Mouse (Mus musculus) G1E-ER4 (cell line): Measurements from ENCODE around the gene Sp2. TPM values are rescaled to one million over a fixed set of nuclear protein-coding genes. Genes with fewer than 3 reads are reported as not detected.

ENCODE experiments used
- GATA1 ChIP-seq: IDR thresholded peaks from one replicate; pipeline ENCODE4 v1.8.0; 2012; ENCODE audit warnings: low read length, inconsistent platforms
- polyA plus RNA-seq: library from polyadenylated mRNA; stranded (reverse); fragments of >175 nt; gene quantifications from 2 replicates; pipeline ENCODE4 v1.2.3, GENCODE M21; 2012

Gene Sp2
- polyA plus RNA-seq, 1 experiment: 55.9 TPM

DNA sequence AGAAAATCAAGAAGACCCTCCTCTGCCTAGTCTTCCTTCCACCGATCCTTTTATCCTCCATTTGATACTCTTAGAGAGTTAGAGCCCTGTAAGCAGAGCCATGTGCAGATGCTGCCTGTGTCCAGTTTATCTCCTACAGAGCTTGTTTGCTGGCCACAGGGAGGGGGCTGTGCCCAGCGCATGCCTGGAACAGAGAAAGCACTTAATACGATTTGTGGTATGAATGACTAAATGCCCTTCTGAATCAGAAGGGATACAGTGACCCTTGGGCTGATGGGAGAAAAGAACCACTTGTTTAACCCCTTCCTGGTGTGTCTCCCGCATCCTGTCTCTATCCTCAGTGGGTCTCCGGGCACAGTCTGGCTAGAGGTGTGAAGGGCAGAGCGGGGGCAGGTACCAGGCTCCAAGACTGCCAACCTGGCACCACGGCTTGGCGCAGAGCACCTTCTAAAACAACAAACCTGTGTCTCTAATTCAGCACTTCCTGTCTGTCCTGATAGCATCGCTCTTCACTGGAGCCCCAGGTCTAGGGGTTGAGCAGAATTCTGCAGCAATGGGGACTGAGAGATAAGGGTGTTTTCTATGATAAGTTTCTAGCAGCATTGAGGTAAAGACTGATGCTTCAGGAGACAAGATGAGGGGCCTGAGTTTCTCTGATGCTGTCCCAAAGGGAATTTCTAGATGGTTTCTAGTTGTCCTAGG lies 24.5 kb upstream of the Sp2 start:
- TF ChIP-seq GATA1: no peak

DNA sequence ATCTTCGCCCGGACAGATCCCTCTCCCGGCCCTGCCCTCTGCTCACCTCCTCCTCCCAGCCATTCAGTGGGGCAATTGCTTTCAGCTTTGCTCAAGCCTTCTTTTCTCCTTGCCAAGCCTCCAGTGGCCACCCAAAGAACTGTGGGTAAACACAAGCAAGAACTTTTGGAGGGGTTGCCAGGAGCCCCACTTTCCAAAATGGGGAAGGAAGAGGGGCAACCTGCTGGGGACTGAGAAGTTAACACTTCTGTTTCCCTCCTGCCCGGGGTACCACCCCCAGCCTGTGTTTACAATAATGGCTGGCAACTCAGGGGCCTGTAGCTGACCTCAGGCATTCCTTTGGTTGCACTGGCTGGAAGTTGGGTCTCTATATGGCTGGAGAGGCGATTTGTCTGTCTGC lies 20.4 kb upstream of the Sp2 start:
- no peak for TF ChIP-seq GATA1

DNA sequence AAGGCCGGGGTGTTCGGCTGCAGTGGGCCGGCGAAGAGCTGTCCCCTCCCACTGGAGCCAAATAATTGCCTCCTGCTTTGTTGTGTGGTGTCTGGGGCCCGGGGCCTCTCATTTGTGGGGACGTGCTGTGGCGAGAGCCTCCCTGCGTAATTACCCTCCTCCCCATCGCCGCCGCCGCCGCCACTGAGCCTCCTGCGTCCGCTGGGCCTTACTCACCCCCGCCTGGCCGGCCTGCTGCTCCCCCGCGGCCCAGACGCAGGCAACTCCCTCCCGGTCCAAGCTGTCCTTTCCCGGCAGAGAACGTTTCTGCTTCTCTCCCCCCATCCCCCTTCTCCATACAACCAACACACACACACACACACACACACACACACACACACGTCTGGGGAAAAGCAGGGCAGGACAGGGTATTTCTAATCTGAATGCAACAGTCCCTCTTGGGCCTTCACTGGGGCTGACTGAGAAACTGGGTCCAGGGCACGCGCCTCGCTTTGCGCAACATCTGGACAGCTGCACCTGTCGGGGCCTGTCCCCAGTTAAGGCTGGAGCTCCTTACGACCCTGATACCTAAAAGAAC lies 14.7 kb upstream of the Sp2 start:
- TF ChIP-seq GATA1: no peak

DNA sequence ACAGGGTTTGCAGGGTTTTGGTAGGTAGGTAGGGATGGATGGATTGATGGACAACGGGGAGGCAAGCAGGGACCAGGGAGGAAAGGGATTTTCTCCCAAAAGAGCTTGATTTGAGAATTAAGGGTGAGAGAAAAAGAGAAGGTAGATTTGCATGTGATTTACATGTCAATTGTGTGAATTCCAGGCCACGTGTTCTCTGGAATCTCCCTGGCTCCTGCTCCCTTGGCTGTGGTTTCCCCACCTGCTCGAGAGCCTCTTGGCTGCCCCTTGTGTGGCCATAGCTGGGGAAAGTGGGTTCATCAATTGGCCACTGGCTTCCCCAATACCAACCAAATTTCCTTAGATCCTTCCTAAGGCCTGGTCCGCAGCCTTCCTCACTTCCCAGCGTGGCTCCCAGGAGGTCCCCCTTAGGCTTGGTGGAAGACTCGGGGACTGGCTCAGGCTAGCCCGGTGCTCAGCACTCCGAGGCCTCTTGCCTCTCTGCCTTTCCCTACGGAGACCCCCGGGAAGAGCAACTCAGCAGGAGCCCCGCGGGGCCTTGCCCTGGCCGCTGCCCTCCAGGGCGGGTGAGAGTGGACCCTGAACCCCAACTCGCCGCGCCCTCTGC lies 14.1 kb upstream of the Sp2 start:
- TF ChIP-seq GATA1: no peak

- no peak for TF ChIP-seq GATA1
Measured at GRCm38 (mm10) chr11:96995836-96996772, 13.3 kb upstream of the Sp2 start.

GRCm38 (mm10) chr11:96995031-96995430 lies 12.3 kb upstream of the Sp2 start:
- no peak for TF ChIP-seq GATA1

DNA sequence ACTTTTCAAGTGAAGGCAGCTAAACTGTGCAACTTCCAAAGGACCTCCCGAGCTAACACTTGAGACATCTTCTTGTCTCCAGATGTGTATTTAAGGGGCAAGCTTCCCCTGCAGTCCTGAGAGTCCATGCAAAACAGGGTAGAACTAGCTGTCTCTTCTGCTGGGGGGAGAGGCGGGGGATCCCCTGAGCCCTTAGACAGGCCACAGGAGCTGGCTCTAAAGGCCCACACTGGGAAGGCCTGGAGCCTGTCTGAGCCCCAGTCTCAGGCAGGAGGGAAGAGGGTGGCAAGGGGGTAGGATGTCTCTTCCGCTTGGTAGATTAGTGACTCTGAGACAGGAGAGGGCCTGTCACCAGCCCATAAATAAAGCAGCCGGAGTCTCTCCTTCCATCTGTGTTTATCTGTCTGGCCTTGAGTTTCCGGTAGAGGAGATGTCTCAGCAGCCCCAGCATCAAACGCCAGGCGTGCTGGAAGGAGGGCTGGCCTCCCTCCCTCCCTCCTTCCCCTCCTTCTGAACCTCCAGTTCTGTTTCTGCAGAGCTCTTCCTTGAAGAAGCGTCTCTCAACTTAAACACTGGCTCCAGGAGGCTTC lies 10.1 kb upstream of the Sp2 start:
- no peak for TF ChIP-seq GATA1

DNA sequence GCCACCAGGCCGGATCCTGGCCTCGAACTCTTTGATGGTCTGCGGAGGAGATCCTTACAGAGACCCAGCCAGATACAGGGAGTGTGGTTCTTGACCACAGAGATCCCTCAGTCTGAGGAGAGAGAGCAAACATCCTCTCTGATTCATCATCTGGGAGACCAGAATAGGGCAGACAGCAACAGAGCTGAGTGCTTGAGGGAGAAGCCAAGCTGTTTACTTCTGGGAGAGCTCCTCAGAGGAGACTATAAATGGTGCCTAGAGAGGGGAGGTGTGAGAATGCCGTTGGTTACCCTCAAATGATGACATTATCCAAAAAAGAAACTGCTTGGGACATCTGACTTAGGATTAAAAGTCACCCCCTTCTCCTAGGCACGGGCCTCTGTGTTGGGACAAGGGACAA lies 8.7 kb upstream of the Sp2 start:
- no peak for TF ChIP-seq GATA1

GRCm38 (mm10) chr11:96987873-96988655 lies 5.3 kb upstream of the Sp2 start:
- TF ChIP-seq GATA1: no peak

DNA sequence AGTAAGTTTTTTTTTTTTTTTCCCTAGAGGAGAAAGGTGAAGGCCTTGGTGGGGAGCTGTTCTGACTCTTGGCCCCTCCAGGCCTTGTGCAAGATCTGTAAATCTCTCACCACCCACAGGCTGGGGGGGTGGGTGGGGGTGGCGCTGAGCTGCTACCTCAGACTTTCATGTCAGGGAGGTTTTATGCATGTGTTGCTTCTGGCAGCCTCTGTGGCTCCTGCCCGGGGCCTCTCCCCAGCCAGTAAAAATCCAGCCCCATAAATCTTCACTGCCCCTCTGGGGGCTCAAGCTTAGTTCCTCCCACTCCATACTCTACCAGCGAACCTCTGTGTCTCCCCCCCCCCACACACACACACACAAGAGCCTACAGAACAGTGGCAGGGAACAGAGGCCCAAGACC lies 3.7 kb upstream of the Sp2 start:
- no peak for TF ChIP-seq GATA1

DNA sequence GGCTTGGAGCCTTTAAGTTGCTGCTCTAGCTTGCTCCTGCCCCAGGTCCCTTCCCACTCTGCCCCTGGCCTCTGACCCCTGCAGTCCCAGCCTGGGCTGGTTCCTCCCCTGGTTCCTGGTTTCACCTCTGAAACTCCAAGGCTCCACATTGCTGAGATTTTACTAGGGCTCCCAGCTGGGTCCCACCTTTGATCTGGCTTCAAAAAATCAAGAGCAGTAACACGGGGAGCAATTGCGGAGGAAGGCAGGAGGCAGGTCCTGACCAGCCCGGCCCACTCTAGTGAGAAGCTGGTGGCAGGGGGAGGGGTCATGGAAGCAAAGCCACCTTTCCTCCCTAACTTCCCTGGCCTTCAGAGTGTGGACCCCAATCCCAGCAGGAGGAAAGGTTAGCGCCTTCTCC lies 2.1 kb upstream of the Sp2 start:
- TF ChIP-seq GATA1: no peak

GRCm38 (mm10) chr11:96982355-96982754 lies 404 bp downstream of the Sp2 start:
- no peak for TF ChIP-seq GATA1

DNA sequence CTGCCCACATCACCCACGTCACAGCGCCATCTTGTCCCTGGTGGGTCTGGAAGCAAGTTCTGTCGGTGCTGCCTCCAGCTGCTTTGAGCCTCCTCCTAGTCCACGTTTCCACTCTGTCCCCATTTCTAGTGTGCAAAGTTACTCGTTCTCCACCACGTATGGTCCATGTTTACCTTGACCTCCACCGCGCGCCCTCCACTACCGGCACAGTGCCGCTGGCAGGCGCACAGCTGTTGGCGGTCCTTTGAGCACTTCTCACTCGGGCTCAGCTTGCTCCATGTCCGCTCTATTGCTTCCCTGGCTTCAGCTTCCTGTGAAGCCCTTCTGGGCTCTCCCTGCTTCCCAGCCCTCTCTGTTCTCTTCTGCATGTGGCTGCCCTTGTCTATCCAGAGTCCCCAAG lies 1.3 kb downstream of the Sp2 start:
- TF ChIP-seq GATA1: no peak

DNA sequence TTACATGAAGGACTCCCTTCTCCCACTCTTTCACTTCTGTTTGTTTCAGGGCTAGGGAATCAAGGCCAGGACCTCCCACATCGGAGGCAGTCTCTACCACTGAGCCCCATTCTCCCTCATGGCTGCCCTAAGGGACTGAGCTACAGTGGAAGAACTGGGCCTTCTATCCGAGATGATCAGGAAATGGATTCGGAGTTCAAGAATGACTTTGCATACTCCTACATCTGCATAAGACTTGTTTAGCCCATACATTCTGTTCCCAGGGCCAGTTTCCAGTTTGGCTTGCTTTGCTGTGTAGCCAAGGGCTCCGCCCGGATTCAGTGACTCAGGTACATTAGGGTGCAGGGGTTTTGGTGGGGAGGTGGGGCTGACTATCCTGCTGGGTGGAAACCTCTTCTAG lies 2.7 kb downstream of the Sp2 start:
- TF ChIP-seq GATA1: no peak

DNA sequence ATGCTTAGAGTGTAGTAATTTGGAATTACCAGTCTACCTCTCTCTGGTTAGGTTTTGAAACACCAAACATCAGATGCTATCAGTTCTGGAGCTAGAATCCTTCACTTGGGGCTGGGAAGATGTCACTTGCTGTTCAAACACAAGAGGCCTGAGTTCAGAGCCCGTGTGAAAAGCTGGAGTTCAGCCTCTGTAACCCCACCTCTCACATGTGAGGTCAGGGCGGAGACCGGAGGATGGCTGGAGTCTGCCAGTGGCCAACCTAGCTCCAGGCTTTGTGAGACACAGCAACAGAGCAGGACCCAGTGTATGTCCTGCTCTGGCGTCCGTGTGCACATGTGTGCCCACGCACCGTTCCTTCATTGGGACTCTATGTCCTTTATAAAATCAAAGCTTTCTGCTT lies 3.4 kb downstream of the Sp2 start:
- no peak for TF ChIP-seq GATA1
